Mouse (Mus musculus) stomach, embryonic 14.5 days (tissue): ENCODE data around the gene Src. TPM values are rescaled to one million over a fixed set of nuclear protein-coding genes. Genes with fewer than 3 reads are reported as not detected.
A peak's percentile ranks its signal among the peaks of the same experiment; 100 is the strongest.
"Not testable (repeated sequence)": the region's sequence is repeated elsewhere in the genome, so short reads cannot be mapped to it uniquely, and the experiment has no call there.

Source experiments
- ATAC-seq: fragments of 200-750 bp; cut with Nextera tagmentation; 2 replicates; pipeline ENCODE4 v1.8.0; 2017; ENCODE audit warnings: low read depth, moderate TSS enrichment; ENCODE audit not compliant: insufficient number of reproducible peaks, insufficient read depth, low FRiP score
- H3K27ac ChIP-seq: fragments of 300-500 bp; sonication (generic); 2 replicates; pipeline ENCODE4 v1.5.1; 2014; ENCODE audit warnings: mild to moderate bottlenecking, low read length, moderate library complexity, mixed read lengths
- H3K27me3 ChIP-seq: fragments of 300-500 bp; sonication (generic); 2 replicates; pipeline ENCODE4 v1.6.1; 2014; ENCODE audit warnings: low read length, control low read depth, mixed read lengths; ENCODE audit not compliant: control insufficient read depth, insufficient read depth
- H3K36me3 ChIP-seq: fragments of 300-500 bp; sonication (generic); 2 replicates; pipeline ENCODE4 v1.6.1; 2014; ENCODE audit warnings: mild to moderate bottlenecking, control low read depth, low read length, moderate library complexity, mixed read lengths; ENCODE audit not compliant: control insufficient read depth, insufficient read depth
- H3K4me1 ChIP-seq: fragments of 300-500 bp; sonication (generic); 2 replicates; pipeline ENCODE4 v1.6.1; 2014; ENCODE audit warnings: low read length, control low read depth, mixed read lengths; ENCODE audit not compliant: control insufficient read depth, insufficient read depth
- H3K4me2 ChIP-seq: fragments of 300-500 bp; sonication (generic); replicated peaks from 2 replicates; pipeline ENCODE4 v1.6.1; 2014; ENCODE audit warnings: low read depth, low read length, control low read depth
- H3K4me3 ChIP-seq: fragments of 300-500 bp; sonication (generic); 2 replicates; pipeline ENCODE4 v1.5.1; 2014; ENCODE audit warnings: low read depth, low read length, control low read depth
- H3K9ac ChIP-seq: fragments of 300-500 bp; sonication (generic); replicated peaks from 2 replicates; pipeline ENCODE4 v1.6.1; 2014; ENCODE audit warnings: low read depth, mild to moderate bottlenecking, control low read depth, low read length, moderate library complexity, mixed read lengths
- H3K9me3 ChIP-seq: fragments of 300-500 bp; sonication (generic); 2 replicates; pipeline ENCODE4 v1.6.1; 2016; ENCODE audit warnings: low read depth, low read length, control low read depth; ENCODE audit not compliant: control insufficient read depth
- WGBS: fragments of 180-500 bp; shearing (Covaris S2); extraction: QIAGEN DNeasy Blood & Tissue Kit; methylation state at CpG from one replicate; pipeline ENCODE4 v1.1.7; 2014; 5-methylcytosine and 5-hydroxymethylcytosine counted together
- polyA plus RNA-seq: library from polyadenylated mRNA; unstranded; fragments of >200 nt; fragmentation: Nextera tagmentation; extraction: Ambion mirVana; gene quantifications from 2 replicates; pipeline ENCODE4 v1.2.1, GENCODE M21; 2014

Gene Src
- polyA plus RNA-seq: 17.1 and 17.2 TPM in 2 replicates

GRCm38 (mm10) chr2:157418206-157418605, at the start of gene Src:
Src (plus strand) TSS chr2:157418444.
- no peak for ATAC-seq
- H3K4me2 ChIP-seq: no peak within 1 kb of the TSS
- H3K4me1 ChIP-seq: peaks cover 20% of the 10 kb centered on the region
- no peaks in the 10 kb centered on the region for H3K36me3 ChIP-seq
- H3K4me3 ChIP-seq: no peak within 1 kb of the TSS
- H3K9me3 ChIP-seq: no peaks in the 10 kb centered on the region
- WGBS: 23% methylated on average over 13 of the region's 13 CpGs
- H3K9ac ChIP-seq: no peak within 1 kb of the TSS
- H3K27ac ChIP-seq: no peak within 1 kb of the TSS
- no peaks in the 10 kb centered on the region for H3K27me3 ChIP-seq

GRCm38 (mm10) chr2:157371696-157372095, 46.5 kb upstream of the Src start:
- H3K27ac ChIP-seq: no peak overlapping the region
- ATAC-seq: no peak

GRCm38 (mm10) chr2:157373681-157374080, 44.6 kb upstream of the Src start:
- no peaks in the 10 kb centered on the region for H3K27me3 ChIP-seq
- H3K36me3 ChIP-seq: no peaks in the 10 kb centered on the region
- H3K4me2 ChIP-seq: no peak overlapping the region
- no peaks in the 10 kb centered on the region for H3K9me3 ChIP-seq
- ATAC-seq: no peak
- no peak overlapping the region for H3K27ac ChIP-seq
- no peak overlapping the region for H3K4me3 ChIP-seq
- peaks cover 11% of the 10 kb centered on the region; the same call in 1 of the 2 replicates for H3K4me1 ChIP-seq
- H3K9ac ChIP-seq: no peak overlapping the region
- 75% methylated on average over 3 of the region's 3 CpGs for WGBS

More at GRCm38 (mm10) chr2:157371696-157372095, 46.5 kb upstream of the Src start:
- H3K36me3 ChIP-seq: no peaks in the 10 kb centered on the region
- no peaks in the 10 kb centered on the region for H3K27me3 ChIP-seq
- H3K4me2 ChIP-seq: no peak overlapping the region
- WGBS: 52% methylated on average over 6 of the region's 6 CpGs
- peaks cover 11% of the 10 kb centered on the region; the same call in 1 of the 2 replicates for H3K4me1 ChIP-seq
- no peak overlapping the region for H3K9ac ChIP-seq
- H3K4me3 ChIP-seq: no peak overlapping the region
- H3K9me3 ChIP-seq: no peaks in the 10 kb centered on the region

GRCm38 (mm10) chr2:157375051-157375450, 43.2 kb upstream of the Src start:
- ATAC-seq: no peak
- WGBS: 63% methylated on average over 8 of the region's 8 CpGs
- H3K27ac ChIP-seq: no peak overlapping the region

GRCm38 (mm10) chr2:157375794-157376757, 42.2 kb upstream of the Src start:
- no peak overlapping the region for H3K9ac ChIP-seq
- no peaks in the 10 kb centered on the region for H3K9me3 ChIP-seq
- no peaks in the 10 kb centered on the region for H3K27me3 ChIP-seq
- 0 out of 2 replicates have a peak, but pooled peaks have one; percentile 33 for ATAC-seq
- H3K27ac ChIP-seq: no peak overlapping the region
- H3K4me2 ChIP-seq: no peak overlapping the region
- H3K4me3 ChIP-seq: no peak overlapping the region
- 41% methylated on average over 14 of the region's 14 CpGs for WGBS
- peaks cover 4% of the 10 kb centered on the region for H3K36me3 ChIP-seq
- H3K4me1 ChIP-seq: 0 out of 2 replicates have a peak, but pooled peaks cover 7% of the 10 kb centered on the region

More at GRCm38 (mm10) chr2:157375051-157375450, 43.2 kb upstream of the Src start:
- no peak overlapping the region for H3K4me3 ChIP-seq
- peaks cover 2% of the 10 kb centered on the region; the same call in 1 of the 2 replicates for H3K36me3 ChIP-seq
- H3K27me3 ChIP-seq: no peaks in the 10 kb centered on the region
- no peak overlapping the region for H3K9ac ChIP-seq
- H3K9me3 ChIP-seq: no peaks in the 10 kb centered on the region
- 0 out of 2 replicates have a peak, but pooled peaks cover 7% of the 10 kb centered on the region for H3K4me1 ChIP-seq
- no peak overlapping the region for H3K4me2 ChIP-seq

- no peak overlapping the region for H3K27ac ChIP-seq
Measured at GRCm38 (mm10) chr2:157376995-157377394, 41.2 kb upstream of the Src start.

GRCm38 (mm10) chr2:157384836-157385235, 33.4 kb upstream of the Src start:
- WGBS: 81% methylated on average over 4 of the region's 4 CpGs
- no peak for ATAC-seq
- H3K27me3 ChIP-seq: no peaks in the 10 kb centered on the region
- no peak overlapping the region for H3K4me3 ChIP-seq
- H3K36me3 ChIP-seq: peaks cover 11% of the 10 kb centered on the region
- no peak overlapping the region for H3K9ac ChIP-seq
- no peaks in the 10 kb centered on the region for H3K4me1 ChIP-seq
- no peaks in the 10 kb centered on the region for H3K9me3 ChIP-seq
- no peak overlapping the region for H3K4me2 ChIP-seq
- H3K27ac ChIP-seq: no peak overlapping the region

More at GRCm38 (mm10) chr2:157376995-157377394, 41.2 kb upstream of the Src start:
- Histone ChIP-seq H3K4me1 (0 out of 2 replicates have a peak, but pooled peaks cover 7% of the 10 kb centered on the region), H3K27me3 (no peaks in the 10 kb centered on the region), H3K9me3 (no peaks in the 10 kb centered on the region), H3K9ac (no peak overlapping the region), H3K4me3 (no peak overlapping the region), H3K4me2 (no peak overlapping the region), H3K36me3 (peaks cover 4% of the 10 kb centered on the region)
- no peak for ATAC-seq
- WGBS: 57% methylated on average over 3 of the region's 3 CpGs

- H3K36me3 ChIP-seq, H3K9me3 ChIP-seq, ATAC-seq, H3K9ac ChIP-seq, H3K4me3 ChIP-seq, H3K27me3 ChIP-seq, H3K4me1 ChIP-seq, H3K4me2 ChIP-seq, H3K27ac ChIP-seq: not testable (repeated sequence)
- WGBS: 96% methylated on average over 14 of the region's 14 CpGs
Measured at GRCm38 (mm10) chr2:157388901-157389590, 29.2 kb upstream of the Src start.
